Comparison of ENCODE assay signal across 9 mouse cellular contexts in genomic region chrX:103259882-103260281, GRCm38 (mm10).
DNase-seq lines count a peak whose midpoint lies in the region; ATAC-seq and TF ChIP-seq lines count a peak whose summit lies in the region.
"Had no signal": no experiment of that assay in that cellular context is flagged by ENCODE, and none has a peak within 500 bp of the region (broad histone marks: within the 10 kb centered on the region; RNA-seq: fewer than 3 reads in every experiment).

No protein-coding gene starts in this region.

- TF ChIP-seq CTCF in intestine, postnatal 0 days (IDR thresholded peaks at IDR 0.05; ENCODE audit: low read depth) = peak; percentile 78
- TF ChIP-seq CTCF in C2C12 (IDR thresholded peaks at IDR 0.05; ENCODE audit: control insufficient read depth, insufficient read depth, insufficient read length) = no peak

- H3K27ac ChIP-seq in intestine, postnatal 0 days (ENCODE audit: low read depth, low read length) = no peak overlapping the region
- H3K27ac ChIP-seq in intestine, embryonic 16.5 days (ENCODE audit: low read length) = no peak overlapping the region
- H3K27ac ChIP-seq in embryonic facial prominence, embryonic 14.5 days (replicated peaks; ENCODE audit: low read depth, low read length) = no peak overlapping the region
- H3K27ac ChIP-seq: embryonic facial prominence, embryonic 15.5 days; liver, embryonic 15.5 days had no signal

- H3K36me3 ChIP-seq in intestine, postnatal 0 days (ENCODE audit: control insufficient read depth, insufficient read depth) = no peaks in the 10 kb centered on the region
- H3K36me3 ChIP-seq in intestine, embryonic 16.5 days (ENCODE audit: control insufficient read depth, insufficient read depth, low read length) = no peaks in the 10 kb centered on the region
- no peaks in the 10 kb centered on the region for H3K36me3 ChIP-seq in C2C12 (ENCODE audit: control insufficient read depth, insufficient read depth)
- no peaks in the 10 kb centered on the region for H3K36me3 ChIP-seq in embryonic facial prominence, embryonic 14.5 days (ENCODE audit: control insufficient read depth, insufficient read depth, low read length)
- H3K36me3 ChIP-seq: embryonic facial prominence, embryonic 15.5 days; liver, embryonic 15.5 days had no signal

- no peaks in the 10 kb centered on the region for H3K79me3 ChIP-seq in C2C12 (ENCODE audit: low read depth)

- no peak overlapping the region for H3ac ChIP-seq in C2C12 (ENCODE audit: control insufficient read depth, insufficient read length, low read depth)

- H3K4me2 ChIP-seq in intestine, postnatal 0 days (replicated peaks; ENCODE audit: low read depth) = no peak overlapping the region
- no peak overlapping the region for H3K4me2 ChIP-seq in intestine, embryonic 16.5 days (ENCODE audit: low read depth, low read length)
- H3K4me2 ChIP-seq in embryonic facial prominence, embryonic 14.5 days (ENCODE audit: low read depth, low read length) = no peak overlapping the region
- H3K4me2 ChIP-seq: embryonic facial prominence, embryonic 15.5 days; liver, embryonic 15.5 days had no signal

- H3K4me3 ChIP-seq in intestine, postnatal 0 days (ENCODE audit: low read depth, low read length) = no peak overlapping the region
- no peak overlapping the region for H3K4me3 ChIP-seq in intestine, embryonic 16.5 days (ENCODE audit: low read length)
- H3K4me3 ChIP-seq in C2C12 (ENCODE audit: insufficient read depth, poor library complexity, severe bottlenecking) = no peak overlapping the region
- no peak overlapping the region for H3K4me3 ChIP-seq in embryonic facial prominence, embryonic 14.5 days (ENCODE audit: low read depth, low read length)
- H3K4me3 ChIP-seq: embryonic facial prominence, embryonic 15.5 days; liver, embryonic 15.5 days had no signal

- ATAC-seq in intestine, postnatal 0 days = no peak
- ATAC-seq in intestine, embryonic 16.5 days = no peak
- no peak for ATAC-seq in embryonic facial prominence, embryonic 14.5 days (ENCODE audit: low read depth)
- ATAC-seq in megakaryocyte progenitor cell, adult 5-6 weeks (replicated peaks; ENCODE audit: poor library complexity) = peak; percentile 50; the same call in 1 of the 2 replicates

- peak; percentile 3 for DNase-seq in Muller cell, postnatal 12 days (ENCODE audit: inconsistent ontology term)
- peak; percentile 54 for DNase-seq in embryonic facial prominence, embryonic 14.5 days (ENCODE audit: low spot score)
- no peak for DNase-seq in gastrocnemius, adult 8-10 months (ENCODE audit: low spot score in 2 of 2)

- H3K9me3 ChIP-seq in intestine, postnatal 0 days (ENCODE audit: control insufficient read depth) = no peaks in the 10 kb centered on the region
- H3K9me3 ChIP-seq in intestine, embryonic 16.5 days (ENCODE audit: control insufficient read depth, low read length) = no peaks in the 10 kb centered on the region
- no peaks in the 10 kb centered on the region for H3K9me3 ChIP-seq in embryonic facial prominence, embryonic 14.5 days (ENCODE audit: control insufficient read depth, low read length)
- H3K9me3 ChIP-seq: embryonic facial prominence, embryonic 15.5 days; liver, embryonic 15.5 days had no signal

- H3K27me3 ChIP-seq in intestine, postnatal 0 days (replicated peaks; ENCODE audit: control insufficient read depth, insufficient read depth, low read length) = no peaks in the 10 kb centered on the region
- H3K27me3 ChIP-seq in intestine, embryonic 16.5 days (replicated peaks; ENCODE audit: control insufficient read depth, insufficient read depth, low read length) = no peaks in the 10 kb centered on the region; the same call in 1 of the 2 replicates
- H3K27me3 ChIP-seq in C2C12 (ENCODE audit: control insufficient read depth, insufficient read depth, insufficient read length) = no peaks in the 10 kb centered on the region
- H3K27me3 ChIP-seq in embryonic facial prominence, embryonic 14.5 days (replicated peaks; ENCODE audit: control insufficient read depth, insufficient read depth, low read length) = peaks cover 9% of the 10 kb centered on the region; the same call in 1 of the 2 replicates

- no peak overlapping the region for H3K9ac ChIP-seq in intestine, postnatal 0 days (ENCODE audit: low read depth, low read length)
- H3K9ac ChIP-seq in intestine, embryonic 16.5 days (ENCODE audit: low read depth, low read length) = no peak overlapping the region
- no peak overlapping the region for H3K9ac ChIP-seq in embryonic facial prominence, embryonic 14.5 days (ENCODE audit: low read depth, low read length)
- H3K9ac ChIP-seq: embryonic facial prominence, embryonic 15.5 days; liver, embryonic 15.5 days had no signal

- no peaks in the 10 kb centered on the region for H3K4me1 ChIP-seq in intestine, postnatal 0 days (replicated peaks; ENCODE audit: control insufficient read depth, insufficient read depth, low read length)
- H3K4me1 ChIP-seq in intestine, embryonic 16.5 days (ENCODE audit: control insufficient read depth, insufficient read depth, low read length) = no peaks in the 10 kb centered on the region
- no peaks in the 10 kb centered on the region for H3K4me1 ChIP-seq in embryonic facial prominence, embryonic 14.5 days (ENCODE audit: control insufficient read depth, insufficient read depth, low read length)
- H3K4me1 ChIP-seq: embryonic facial prominence, embryonic 15.5 days; liver, embryonic 15.5 days had no signal

- 11% methylated on average over 2 of the region's 2 CpGs for WGBS in intestine, postnatal 0 days
- 5% methylated on average over 2 of the region's 2 CpGs for WGBS in intestine, embryonic 16.5 days
- 19% methylated on average over 2 of the region's 2 CpGs for WGBS in embryonic facial prominence, embryonic 14.5 days

- H3K79me2 ChIP-seq in C2C12 (ENCODE audit: control insufficient read depth, insufficient read depth) = no peaks in the 10 kb centered on the region

TF ChIP-seq in C2C12, 6 proteins besides CTCF, POLR2A, EP300 and RAD21:
- TF ChIP-seq CEBPB (IDR thresholded peaks at IDR 0.05; ENCODE audit: low read depth) = peak; percentile 89
- no peak for TF ChIP-seq USF1 (IDR thresholded peaks at IDR 0.05; ENCODE audit: low read depth)
- TF ChIP-seq FOSL1 (IDR thresholded peaks at IDR 0.05; ENCODE audit: insufficient read depth, low read length, poor library complexity, severe bottlenecking) = no peak
- no peak for TF ChIP-seq MYOG (IDR thresholded peaks at IDR 0.05; ENCODE audit: control insufficient read depth, extremely low read depth, insufficient read length)
- TF ChIP-seq MYOD1 (IDR thresholded peaks at IDR 0.05; ENCODE audit: control insufficient read depth, insufficient read length, low read depth) = no peak
- no peak for TF ChIP-seq MAX (IDR thresholded peaks at IDR 0.05)

Comparison
In these comparisons a context has a peak if more than half of its experiments do, and no peak if none do; other contexts are left out.
1. DNase-seq: peak in Muller cell, postnatal 12 days (single experiment) and embryonic facial prominence, embryonic 14.5 days (single experiment); none in gastrocnemius, adult 8-10 months (0 of 2).